Mouse (Mus musculus): Measurements from ENCODE around the gene Irx3. TPM values are rescaled to one million over a fixed set of nuclear protein-coding genes. Genes with fewer than 3 reads are reported as not detected.

The Irx3 gene
- total and polyA plus RNA-seq, 2 experiments from 2014 or later = 25.6 to 40.1 TPM

DNA sequence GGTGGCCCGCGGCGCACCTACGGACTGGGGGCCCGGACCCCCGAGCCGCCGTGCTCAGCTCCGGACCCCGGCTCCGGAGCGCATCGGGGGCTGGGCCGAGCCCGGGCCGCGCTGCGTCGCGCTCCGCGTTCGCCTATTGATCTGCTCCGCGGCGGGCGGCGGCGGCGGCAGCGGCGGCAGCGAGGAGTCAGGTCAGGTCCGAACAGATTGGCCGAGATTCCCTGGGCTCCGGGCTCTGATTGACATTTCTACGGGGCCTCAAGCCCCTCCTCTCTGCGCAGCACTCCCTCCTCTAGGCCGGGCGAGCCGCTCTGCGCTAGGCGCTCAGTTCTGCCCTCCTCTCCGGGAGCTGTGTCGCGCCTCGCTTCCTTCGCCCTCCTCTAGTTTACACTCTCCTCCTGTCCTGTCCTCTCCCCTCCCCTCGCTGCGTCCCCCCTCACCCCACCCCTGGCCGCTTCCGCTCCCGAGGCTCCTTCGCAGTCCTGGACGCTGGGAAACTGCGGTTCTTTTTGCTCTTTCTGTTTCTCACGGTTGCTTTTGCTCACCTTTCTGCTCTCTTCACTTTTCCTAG is 541 bp downstream of the Irx3 start:
- no peak for TF ChIP-seq EP300 (IDR thresholded peaks at IDR 0.05; ENCODE audit: low read depth)
- no peak for TF ChIP-seq CTCF (IDR thresholded peaks at IDR 0.05; ENCODE audit: low read depth)
- Histone ChIP-seq H3K4me1 (ENCODE audit: control insufficient read depth, insufficient read depth) (peaks cover 16% of the 10 kb centered on the region), H3K27me3 (ENCODE audit: control insufficient read depth, insufficient read depth, low read length) (peaks cover 76% of the 10 kb centered on the region), H3K9me3 (replicated peaks; ENCODE audit: control insufficient read depth, low read length) (no peaks in the 10 kb centered on the region), H3K9ac (replicated peaks; ENCODE audit: low read depth, low read length) (peak overlapping the region; percentile 73), H3K4me3 (ENCODE audit: low read depth, low read length) (peak overlapping the region; percentile 75), H3K27ac (ENCODE audit: low read depth) (peak overlapping the region; percentile 91), H3K4me2 (ENCODE audit: low read depth, low read length) (peak overlapping the region; percentile 74), H3K36me3 (replicated peaks; ENCODE audit: control insufficient read depth, insufficient read depth, low read length) (no peaks in the 10 kb centered on the region)
- under 1% methylated on average over 41 of the region's 57 CpGs for WGBS
- ATAC-seq (ENCODE audit: insufficient read depth, low read depth) (peak; percentile 84), DNase-seq (ENCODE audit: low spot score) (peak; percentile 89)

DNA sequence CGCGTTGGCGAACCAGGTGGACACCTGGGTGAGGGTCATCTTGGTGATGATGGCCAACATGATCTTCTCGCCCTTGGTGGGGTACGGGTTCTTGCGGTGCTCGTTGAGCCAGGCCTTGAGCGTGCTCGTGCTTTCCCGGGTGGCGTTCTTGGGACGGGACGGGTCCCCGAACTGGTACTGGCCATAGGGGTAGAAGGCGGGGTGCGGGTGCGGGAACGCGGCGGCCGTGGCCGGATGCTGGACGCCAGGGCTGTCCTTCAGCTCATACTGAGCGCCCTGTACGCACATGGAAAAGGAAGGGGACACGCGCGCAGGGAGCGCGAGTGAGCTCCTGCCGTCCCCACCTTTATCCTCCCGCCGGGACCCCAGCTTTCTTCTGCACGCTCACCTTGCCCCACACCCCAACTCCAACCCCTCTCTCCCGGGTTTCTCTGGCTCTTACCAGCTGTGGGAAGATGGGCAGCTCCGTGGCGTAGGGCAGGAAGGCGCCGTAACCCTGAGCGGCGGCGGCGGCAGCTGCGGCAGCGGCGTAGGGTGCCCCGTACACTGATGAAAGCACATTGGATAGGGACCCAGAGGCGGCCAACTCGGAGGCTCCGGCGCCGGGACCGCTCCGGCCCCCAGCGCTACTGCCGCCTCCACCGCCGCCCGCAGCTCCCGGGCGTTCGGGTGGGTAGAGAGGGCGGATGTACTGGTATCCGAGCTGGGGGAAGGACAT is 1.2 kb downstream of the Irx3 start:
- no peaks in the 10 kb centered on the region for H3K9me3 ChIP-seq (replicated peaks; ENCODE audit: control insufficient read depth, low read length)
- WGBS = under 1% methylated on average over 56 of the region's 64 CpGs
- DNase-seq (ENCODE audit: low spot score) = peak; percentile 12
- H3K4me2 ChIP-seq (ENCODE audit: low read depth, low read length) = peak overlapping the region; percentile 74
- H3K27me3 ChIP-seq (ENCODE audit: control insufficient read depth, insufficient read depth, low read length) = peaks cover 76% of the 10 kb centered on the region
- peaks cover 9% of the 10 kb centered on the region for H3K4me1 ChIP-seq (ENCODE audit: control insufficient read depth, insufficient read depth)
- no peaks in the 10 kb centered on the region for H3K36me3 ChIP-seq (replicated peaks; ENCODE audit: control insufficient read depth, insufficient read depth, low read length)
- TF ChIP-seq EP300 (IDR thresholded peaks at IDR 0.05; ENCODE audit: low read depth) (no peak), CTCF (IDR thresholded peaks at IDR 0.05; ENCODE audit: low read depth) (no peak)
- peak overlapping the region; percentile 75 for H3K4me3 ChIP-seq (ENCODE audit: low read depth, low read length)
- peak overlapping the region; percentile 91 for H3K27ac ChIP-seq (ENCODE audit: low read depth)
- ATAC-seq (ENCODE audit: insufficient read depth, low read depth) = peak; percentile 6
- H3K9ac ChIP-seq (replicated peaks; ENCODE audit: low read depth, low read length) = peak overlapping the region; percentile 73

DNA sequence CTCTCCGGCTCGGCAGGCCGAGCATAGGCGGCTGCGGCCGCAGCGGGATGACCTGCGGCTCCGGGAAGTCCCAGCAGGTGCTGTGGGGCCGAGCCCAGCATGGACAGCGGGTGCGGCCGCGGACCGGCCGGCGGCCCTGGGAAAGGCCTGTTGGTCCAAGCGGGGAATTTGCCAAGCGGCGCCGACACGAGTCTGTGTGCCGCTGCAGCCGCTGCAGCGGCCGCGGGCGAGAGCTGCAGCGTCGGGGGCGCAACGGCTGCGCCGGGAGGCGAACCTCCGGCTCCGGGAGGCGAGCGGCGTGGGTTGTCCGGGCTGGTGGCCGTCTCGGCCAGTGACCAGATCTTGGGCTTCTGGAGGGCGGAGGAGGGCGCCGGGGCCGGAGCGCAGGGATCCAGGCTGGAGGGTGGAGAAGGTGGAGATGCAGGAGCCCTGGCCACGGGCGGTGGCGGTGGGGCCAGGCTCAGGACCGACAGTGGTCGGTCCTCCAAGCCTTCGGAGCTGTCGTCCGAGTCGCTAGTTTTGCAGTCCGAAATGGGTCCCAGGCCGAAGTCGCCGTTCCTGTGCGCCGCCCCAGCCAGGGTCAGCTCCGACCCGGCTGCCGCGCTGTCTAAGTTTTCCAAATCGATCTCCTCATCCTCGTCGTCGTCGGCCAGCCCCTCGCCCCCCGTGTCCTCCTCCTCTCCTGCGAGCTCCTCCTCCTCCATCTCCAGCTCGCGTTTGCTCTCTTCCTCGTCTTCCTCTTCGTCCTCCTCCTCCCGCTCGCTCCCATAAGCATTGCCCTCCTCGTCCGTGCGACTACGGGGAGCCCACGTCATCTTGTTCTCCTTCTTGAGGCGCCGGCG is 2.0 kb downstream of the Irx3 start:
- peaks cover 72% of the 10 kb centered on the region for H3K27me3 ChIP-seq (ENCODE audit: control insufficient read depth, insufficient read depth, low read length)
- 3% methylated on average over 82 of the region's 89 CpGs for WGBS
- peak overlapping the region; percentile 74 for H3K4me2 ChIP-seq (ENCODE audit: low read depth, low read length)
- peak overlapping the region; percentile 75 for H3K4me3 ChIP-seq (ENCODE audit: low read depth, low read length)
- H3K9me3 ChIP-seq (replicated peaks; ENCODE audit: control insufficient read depth, low read length) = no peaks in the 10 kb centered on the region
- peak overlapping the region; percentile 73 for H3K9ac ChIP-seq (replicated peaks; ENCODE audit: low read depth, low read length)
- H3K27ac ChIP-seq (ENCODE audit: low read depth) = peak overlapping the region; percentile 91
- 0 out of 2 replicates have a peak, but pooled peaks cover 6% of the 10 kb centered on the region for H3K4me1 ChIP-seq (ENCODE audit: control insufficient read depth, insufficient read depth)
- no peak for ATAC-seq (ENCODE audit: insufficient read depth, low read depth)
- TF ChIP-seq CTCF (IDR thresholded peaks at IDR 0.05; ENCODE audit: low read depth) = no peak
- TF ChIP-seq EP300 (IDR thresholded peaks at IDR 0.05; ENCODE audit: low read depth) = no peak
- DNase-seq (ENCODE audit: low spot score) = peak; percentile 6
- no peaks in the 10 kb centered on the region for H3K36me3 ChIP-seq (replicated peaks; ENCODE audit: control insufficient read depth, insufficient read depth, low read length)

DNA sequence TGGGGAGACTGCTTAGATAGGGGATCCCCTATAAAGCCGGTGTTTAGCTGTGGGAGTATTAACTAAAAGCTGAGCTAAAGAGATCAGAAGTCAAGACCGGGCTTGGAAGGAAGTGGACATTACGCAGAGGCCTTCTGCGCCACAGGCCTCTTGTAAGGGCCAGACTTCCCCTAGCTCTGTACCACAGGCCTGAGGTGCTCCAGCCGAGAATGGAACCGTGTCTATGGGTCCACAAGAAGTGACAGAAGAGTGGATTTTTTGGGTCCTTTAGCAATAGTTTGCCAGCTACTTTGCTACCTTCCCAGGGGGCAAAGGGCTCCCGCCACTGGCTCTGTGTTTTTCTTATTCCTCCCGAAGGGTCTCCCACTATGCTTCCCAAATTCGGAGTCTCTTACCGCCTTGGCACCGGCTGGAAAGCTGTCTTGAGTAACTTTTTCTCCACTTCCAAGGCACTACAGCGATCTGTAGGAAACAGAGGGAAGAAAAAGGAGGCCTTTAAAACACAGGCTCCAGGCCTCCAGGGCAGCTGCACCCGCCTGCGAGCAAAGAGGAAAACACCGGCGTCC is 2.8 kb downstream of the Irx3 start:
- 60% methylated on average over 16 of the region's 16 CpGs for WGBS
- H3K27ac ChIP-seq (ENCODE audit: low read depth) = peak overlapping the region; percentile 91
- H3K4me3 ChIP-seq (ENCODE audit: low read depth, low read length) = peak overlapping the region; percentile 75
- H3K27me3 ChIP-seq (ENCODE audit: control insufficient read depth, insufficient read depth, low read length) = peaks cover 69% of the 10 kb centered on the region
- H3K9me3 ChIP-seq (replicated peaks; ENCODE audit: control insufficient read depth, low read length) = no peaks in the 10 kb centered on the region
- H3K4me1 ChIP-seq (ENCODE audit: control insufficient read depth, insufficient read depth) = 0 out of 2 replicates have a peak, but pooled peaks cover 6% of the 10 kb centered on the region
- H3K4me2 ChIP-seq (ENCODE audit: low read depth, low read length) = peak overlapping the region; percentile 74
- peak overlapping the region; percentile 73 for H3K9ac ChIP-seq (replicated peaks; ENCODE audit: low read depth, low read length)
- H3K36me3 ChIP-seq (replicated peaks; ENCODE audit: control insufficient read depth, insufficient read depth, low read length) = no peaks in the 10 kb centered on the region
- peak; percentile 10 for DNase-seq (ENCODE audit: low spot score)
- no peak for TF ChIP-seq CTCF (IDR thresholded peaks at IDR 0.05; ENCODE audit: low read depth)
- ATAC-seq (ENCODE audit: insufficient read depth, low read depth) = no peak

DNA sequence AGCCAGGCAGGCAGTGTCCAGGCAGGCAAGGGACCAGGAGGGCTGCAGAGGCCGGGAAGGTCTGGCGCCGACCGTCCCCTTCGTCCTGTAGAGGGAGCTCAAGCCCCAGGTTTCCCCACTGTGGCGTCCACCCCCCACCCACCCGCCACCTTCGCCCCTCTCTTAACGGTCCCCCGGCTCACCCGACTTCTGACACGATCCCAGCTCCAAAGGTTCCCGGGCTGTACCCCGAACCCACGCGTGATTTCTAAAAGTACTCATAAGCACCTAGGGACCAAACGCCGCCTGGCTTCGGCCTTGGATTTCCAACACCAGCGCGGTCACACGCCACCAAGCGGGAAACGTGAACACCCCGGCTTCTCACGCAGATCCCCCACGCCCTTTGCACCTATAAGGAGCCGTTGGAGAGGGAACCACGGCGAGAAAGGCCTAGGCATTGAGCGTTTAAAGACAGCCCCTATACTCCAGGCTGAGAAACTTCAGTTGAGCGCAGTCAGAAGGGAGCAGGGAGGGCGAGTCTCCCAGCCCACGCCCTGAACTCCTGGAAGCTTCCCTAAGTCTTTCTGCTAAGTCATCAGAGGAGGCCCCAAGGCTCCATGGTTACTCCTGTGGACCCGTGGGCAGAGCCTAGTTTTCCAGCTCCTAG is 4.1 kb downstream of the Irx3 start:
- H3K4me1 ChIP-seq (ENCODE audit: control insufficient read depth, insufficient read depth) = 0 out of 2 replicates have a peak, but pooled peaks cover 6% of the 10 kb centered on the region
- DNase-seq (ENCODE audit: low spot score) (peak; percentile 65), ATAC-seq (ENCODE audit: insufficient read depth, low read depth) (no peak)
- H3K27ac ChIP-seq (ENCODE audit: low read depth) = no peak overlapping the region
- TF ChIP-seq EP300 (IDR thresholded peaks at IDR 0.05; ENCODE audit: low read depth) = no peak
- TF ChIP-seq CTCF (IDR thresholded peaks at IDR 0.05; ENCODE audit: low read depth) = peak; percentile 50
- no peaks in the 10 kb centered on the region for H3K9me3 ChIP-seq (replicated peaks; ENCODE audit: control insufficient read depth, low read length)
- H3K4me3 ChIP-seq (ENCODE audit: low read depth, low read length) = peak overlapping the region; percentile 42
- H3K36me3 ChIP-seq (replicated peaks; ENCODE audit: control insufficient read depth, insufficient read depth, low read length) = no peaks in the 10 kb centered on the region
- no peak overlapping the region for H3K9ac ChIP-seq (replicated peaks; ENCODE audit: low read depth, low read length)
- H3K4me2 ChIP-seq (ENCODE audit: low read depth, low read length) = peak overlapping the region; percentile 74
- H3K27me3 ChIP-seq (ENCODE audit: control insufficient read depth, insufficient read depth, low read length) = peaks cover 57% of the 10 kb centered on the region
- 3% methylated on average over 35 of the region's 35 CpGs for WGBS
